Mouse (Mus musculus) embryonic facial prominence, embryonic 12.5 days (tissue): ENCODE data around the gene Gpc2. TPM values are rescaled to one million over a fixed set of nuclear protein-coding genes. Genes with fewer than 3 reads are reported as not detected.

Experiments
- ATAC-seq: fragments of 200-750 bp; cut with Nextera tagmentation; 2 replicates; pipeline ENCODE4 v1.8.0; 2017; ENCODE audit not compliant: insufficient number of reproducible peaks, insufficient read depth, low FRiP score, low TSS enrichment
- H3K27ac ChIP-seq: fragments of 300-500 bp; sonication (generic); 2 replicates; pipeline ENCODE4 v1.5.1; 2016; ENCODE audit warnings: mild to moderate bottlenecking
- H3K27me3 ChIP-seq: fragments of 300-500 bp; sonication (generic); 2 replicates; pipeline ENCODE4 v1.6.1; 2016; ENCODE audit warnings: mild to moderate bottlenecking, moderate library complexity
- H3K36me3 ChIP-seq: fragments of 300-500 bp; sonication (generic); 2 replicates; pipeline ENCODE4 v1.6.1; 2016; ENCODE audit warnings: mild to moderate bottlenecking
- H3K4me1 ChIP-seq: fragments of 300-500 bp; sonication (generic); 2 replicates; pipeline ENCODE4 v1.6.1; 2016
- H3K4me2 ChIP-seq: fragments of 300-500 bp; sonication (generic); replicated peaks from 2 replicates; pipeline ENCODE4 v1.6.1; 2016; ENCODE audit warnings: mild to moderate bottlenecking, moderate library complexity
- H3K4me3 ChIP-seq: fragments of 300-500 bp; sonication (generic); 2 replicates; pipeline ENCODE4 v1.5.1; 2016; ENCODE audit warnings: mild to moderate bottlenecking
- H3K9ac ChIP-seq: fragments of 300-500 bp; sonication (generic); 2 replicates; pipeline ENCODE4 v1.6.1; 2016; ENCODE audit warnings: mild to moderate bottlenecking, moderate library complexity
- H3K9me3 ChIP-seq: fragments of 300-500 bp; sonication (generic); 2 replicates; pipeline ENCODE4 v1.6.1; 2016; ENCODE audit warnings: mild to moderate bottlenecking, moderate library complexity
- WGBS: fragments of 180-500 bp; shearing (Covaris S2); methylation state at CpG from one replicate; pipeline ENCODE4 v1.1.7; 2016; 5-methylcytosine and 5-hydroxymethylcytosine counted together
- polyA plus RNA-seq: library from polyadenylated mRNA; unstranded; fragments of >200 nt; fragmentation: Nextera tagmentation; extraction: Ambion mirVana; gene quantifications from 2 replicates; pipeline ENCODE4 v1.2.1, GENCODE M21; 2016

Gpc2 gene
- 70.1 and 75.3 TPM in 2 replicates for polyA plus RNA-seq

GRCm38 (mm10) chr5:138279585-138280424 lies at the start of gene Gpc2, which contains the start of the genes Gm43720 and Stag3:
Gpc2 (minus strand) TSS chr5:138280005.
Gm43720 (minus strand) TSS chr5:138279958.
Stag3 (plus strand) TSS chr5:138280240.
- H3K4me3 ChIP-seq = peak within 1 kb of the TSS; percentile 59
- WGBS = 2% methylated on average over 56 of the region's 56 CpGs
- ATAC-seq = peak; percentile 99
- H3K36me3 ChIP-seq = peaks cover 30% of the 10 kb centered on the region
- no peaks in the 10 kb centered on the region; the same call in 1 of the 2 replicates for H3K9me3 ChIP-seq
- 0 out of 2 replicates have a peak within 1 kb of the TSS, but pooled peaks have one; percentile 30 for H3K27ac ChIP-seq
- no peaks in the 10 kb centered on the region for H3K27me3 ChIP-seq
- peak within 1 kb of the TSS; percentile 90 for H3K4me2 ChIP-seq
- peak within 1 kb of the TSS; percentile 64 for H3K9ac ChIP-seq
- peaks cover 41% of the 10 kb centered on the region for H3K4me1 ChIP-seq

GRCm38 (mm10) chr5:138312795-138313194 lies 33.0 kb upstream of the Gpc2 start:
- H3K4me3 ChIP-seq = no peak overlapping the region
- no peak overlapping the region for H3K27ac ChIP-seq
- ATAC-seq = no peak
- no peak overlapping the region for H3K4me2 ChIP-seq
- H3K4me1 ChIP-seq = no peaks in the 10 kb centered on the region
- no peak overlapping the region for H3K9ac ChIP-seq
- H3K27me3 ChIP-seq = no peaks in the 10 kb centered on the region
- 89% methylated on average over 3 of the region's 3 CpGs for WGBS
- no peaks in the 10 kb centered on the region for H3K36me3 ChIP-seq
- no peaks in the 10 kb centered on the region for H3K9me3 ChIP-seq

DNA sequence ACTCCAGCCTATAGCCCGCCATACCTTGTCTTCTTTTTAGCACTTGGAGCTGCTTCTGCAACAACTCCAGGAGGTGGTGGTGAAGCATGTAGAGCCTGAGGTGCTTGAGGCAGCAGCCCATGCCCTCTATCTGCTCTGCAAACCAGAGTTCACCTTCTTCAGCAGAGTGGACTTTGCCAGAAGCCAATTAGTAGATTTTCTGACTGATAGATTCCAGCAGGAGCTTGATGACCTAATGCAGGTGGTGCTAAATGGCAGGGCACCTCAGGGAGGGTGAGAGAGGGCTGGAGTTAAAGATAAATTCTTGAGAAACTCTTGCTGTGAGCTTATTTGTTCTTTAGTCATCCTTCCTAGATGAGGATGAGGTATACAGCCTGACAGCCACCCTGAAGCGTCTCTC lies 19.8 kb upstream of the Gpc2 start:
- H3K9me3 ChIP-seq = no peaks in the 10 kb centered on the region
- no peak for ATAC-seq
- no peaks in the 10 kb centered on the region for H3K4me1 ChIP-seq
- H3K4me3 ChIP-seq = no peak overlapping the region
- H3K27me3 ChIP-seq = no peaks in the 10 kb centered on the region
- H3K27ac ChIP-seq = no peak overlapping the region
- H3K36me3 ChIP-seq = no peaks in the 10 kb centered on the region
- 83% methylated on average over 2 of the region's 2 CpGs for WGBS
- no peak overlapping the region for H3K9ac ChIP-seq
- no peak overlapping the region for H3K4me2 ChIP-seq

DNA sequence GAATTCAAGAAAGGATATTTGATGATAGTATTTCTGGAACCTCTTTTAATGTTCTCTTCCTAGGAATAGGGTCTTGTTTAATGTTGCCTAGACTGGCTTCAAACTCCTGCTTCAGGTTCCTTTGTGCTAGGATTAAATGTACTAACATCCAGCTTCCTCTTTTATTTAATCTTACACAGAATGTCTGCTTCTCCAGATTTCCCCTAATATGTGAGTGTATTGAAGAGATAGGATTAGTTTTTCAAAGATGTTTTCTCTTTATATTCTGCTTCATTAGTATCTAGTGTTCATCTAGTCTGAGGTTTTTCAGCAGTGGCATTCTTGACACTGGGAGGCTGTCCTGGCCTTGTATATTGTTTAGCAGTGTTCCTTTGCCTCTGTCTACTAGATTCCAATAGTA lies 14.4 kb upstream of the Gpc2 start:
- H3K36me3 ChIP-seq = no peaks in the 10 kb centered on the region
- no peaks in the 10 kb centered on the region for H3K9me3 ChIP-seq
- ATAC-seq = no peak

GRCm38 (mm10) chr5:138291638-138292037 lies 11.8 kb upstream of the Gpc2 start:
- Histone ChIP-seq H3K27me3 (no peaks in the 10 kb centered on the region), H3K4me3 (no peak overlapping the region), H3K36me3 (no peaks in the 10 kb centered on the region), H3K9ac (no peak overlapping the region), H3K9me3 (no peaks in the 10 kb centered on the region), H3K27ac (no peak overlapping the region), H3K4me2 (no peak overlapping the region), H3K4me1 (no peaks in the 10 kb centered on the region)
- ATAC-seq = no peak
- WGBS = 72% methylated on average over 1 of the region's 1 CpGs

More for the DNA sequence above, 14.4 kb upstream of the Gpc2 start:
- Histone ChIP-seq H3K4me2 (no peak overlapping the region), H3K4me3 (no peak overlapping the region), H3K4me1 (no peaks in the 10 kb centered on the region), H3K27ac (no peak overlapping the region), H3K9ac (no peak overlapping the region), H3K27me3 (no peaks in the 10 kb centered on the region)

DNA sequence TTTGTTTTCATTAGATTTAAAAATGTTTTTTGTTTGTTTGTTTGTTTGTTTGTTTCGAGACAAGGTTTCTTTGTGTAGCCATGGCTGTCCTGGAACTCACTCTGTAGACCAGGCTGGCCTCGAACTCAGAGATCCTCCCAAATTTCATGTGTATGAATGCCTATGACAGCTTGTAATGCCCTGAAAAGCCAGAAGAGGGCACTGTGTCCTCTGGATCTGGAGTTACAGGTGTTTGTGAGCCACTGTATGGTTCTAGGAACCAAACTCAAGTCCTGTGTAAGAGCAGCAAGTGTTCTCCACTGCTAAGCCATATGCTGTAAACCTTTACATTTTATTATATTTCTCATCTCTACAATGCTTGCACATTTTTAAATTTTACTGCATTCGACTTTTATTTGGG lies 8.1 kb upstream of the Gpc2 start:
- H3K9me3 ChIP-seq = no peaks in the 10 kb centered on the region
- WGBS = 69% methylated on average over 3 of the region's 3 CpGs
- no peak overlapping the region for H3K4me3 ChIP-seq
- no peak overlapping the region for H3K4me2 ChIP-seq
- H3K4me1 ChIP-seq = no peaks in the 10 kb centered on the region
- H3K36me3 ChIP-seq = no peaks in the 10 kb centered on the region
- no peak for ATAC-seq
- no peak overlapping the region for H3K9ac ChIP-seq
- no peak overlapping the region for H3K27ac ChIP-seq
- H3K27me3 ChIP-seq = no peaks in the 10 kb centered on the region

DNA sequence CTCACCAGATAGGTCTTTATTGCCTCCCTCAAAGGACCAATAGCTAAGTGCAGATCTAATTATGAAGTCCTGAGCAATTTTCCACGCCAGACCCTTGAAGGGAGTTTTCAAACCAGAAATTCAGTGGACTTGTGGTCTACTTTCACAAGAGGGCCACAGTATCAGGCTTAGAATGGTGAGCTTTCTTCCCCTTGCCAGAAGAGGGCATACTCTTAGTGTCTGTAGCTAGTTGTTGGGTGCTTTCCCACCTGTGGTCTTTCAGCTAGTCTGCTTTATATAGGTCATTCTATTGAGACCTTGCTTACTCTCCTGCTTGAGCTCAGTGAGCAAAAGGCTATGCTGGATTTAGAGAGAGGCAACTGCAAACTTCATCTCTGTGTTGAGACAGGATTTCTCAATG lies 3.7 kb upstream of the Gpc2 start:
- no peak overlapping the region for H3K27ac ChIP-seq
- no peaks in the 10 kb centered on the region; the same call in 1 of the 2 replicates for H3K9me3 ChIP-seq
- H3K4me2 ChIP-seq = no peak overlapping the region
- 42% methylated on average over 1 of the region's 1 CpGs for WGBS
- H3K27me3 ChIP-seq = no peaks in the 10 kb centered on the region
- H3K9ac ChIP-seq = no peak overlapping the region
- ATAC-seq = no peak
- H3K4me3 ChIP-seq = no peak overlapping the region
- peaks cover 7% of the 10 kb centered on the region for H3K4me1 ChIP-seq
- 0 out of 2 replicates have a peak, but pooled peaks cover under 1% of the 10 kb centered on the region for H3K36me3 ChIP-seq

DNA sequence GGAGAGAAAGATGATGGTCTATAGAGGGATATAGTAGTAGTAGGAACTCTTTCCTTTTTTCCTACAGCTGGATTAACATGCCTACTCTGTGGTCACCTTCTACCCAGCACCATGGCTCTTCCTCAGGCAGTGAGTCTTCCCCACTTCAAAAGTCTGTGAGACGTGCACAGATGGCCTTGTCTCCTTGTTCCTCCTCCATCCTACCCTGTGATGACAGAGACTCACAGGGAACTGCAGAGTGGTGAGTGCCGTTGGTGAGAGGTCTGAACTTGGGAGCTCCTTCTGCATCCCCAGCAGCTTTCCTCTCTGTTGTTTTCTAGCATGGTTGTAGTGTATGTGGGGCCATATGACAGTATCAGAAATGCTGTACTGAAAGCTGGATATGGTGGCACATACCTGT lies 2.0 kb upstream of the Gpc2 start:
- Histone ChIP-seq H3K27me3 (no peaks in the 10 kb centered on the region), H3K9me3 (no peaks in the 10 kb centered on the region; the same call in 1 of the 2 replicates), H3K4me1 (peaks cover 21% of the 10 kb centered on the region), H3K4me2 (no peak overlapping the region), H3K36me3 (peaks cover 11% of the 10 kb centered on the region), H3K9ac (no peak overlapping the region), H3K27ac (no peak overlapping the region), H3K4me3 (no peak overlapping the region)
- WGBS = 80% methylated on average over 2 of the region's 2 CpGs
- ATAC-seq = no peak

- no peak overlapping the region for H3K9ac ChIP-seq
- peaks cover 30% of the 10 kb centered on the region for H3K4me1 ChIP-seq
- WGBS = 90% methylated on average over 15 of the region's 15 CpGs
- H3K9me3 ChIP-seq = no peaks in the 10 kb centered on the region; the same call in 1 of the 2 replicates
- no peak for ATAC-seq
- H3K36me3 ChIP-seq = peaks cover 19% of the 10 kb centered on the region
- no peak overlapping the region for H3K4me2 ChIP-seq
- H3K27me3 ChIP-seq = no peaks in the 10 kb centered on the region
- no peak overlapping the region for H3K27ac ChIP-seq
- no peak overlapping the region for H3K4me3 ChIP-seq
Measured at GRCm38 (mm10) chr5:138280829-138281228, 1.0 kb upstream of the Gpc2 start.

DNA sequence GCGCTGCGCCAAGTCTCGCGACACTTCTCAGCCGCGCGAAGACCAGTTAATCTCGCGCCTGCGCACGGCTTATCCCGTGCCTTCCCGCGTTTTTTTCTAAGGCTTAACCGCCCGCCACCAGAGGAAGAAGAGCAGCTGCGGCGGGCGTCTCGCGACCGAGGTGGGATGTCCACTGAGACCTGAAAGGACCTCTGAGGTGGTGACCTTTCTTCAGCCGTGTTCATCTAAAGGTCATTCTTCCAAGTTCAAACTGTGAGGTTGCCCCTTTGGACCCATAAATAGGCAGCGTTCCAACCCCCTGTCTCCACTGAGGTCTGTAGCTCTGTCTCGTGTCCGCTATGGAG lies 592 bp upstream of the Gpc2 start:
- no peak for ATAC-seq
- Histone ChIP-seq H3K4me3 (peak overlapping the region; percentile 59), H3K27me3 (no peaks in the 10 kb centered on the region), H3K4me1 (peaks cover 35% of the 10 kb centered on the region), H3K9ac (no peak overlapping the region), H3K27ac (no peak overlapping the region), H3K36me3 (peaks cover 24% of the 10 kb centered on the region), H3K4me2 (peak overlapping the region; percentile 90), H3K9me3 (no peaks in the 10 kb centered on the region; the same call in 1 of the 2 replicates)
- 21% methylated on average over 26 of the region's 26 CpGs for WGBS

- Histone ChIP-seq H3K36me3 (peaks cover 35% of the 10 kb centered on the region), H3K4me1 (peaks cover 47% of the 10 kb centered on the region), H3K27ac (no peak overlapping the region), H3K4me2 (peak overlapping the region; percentile 90), H3K27me3 (no peaks in the 10 kb centered on the region), H3K4me3 (peak overlapping the region; percentile 59; the same call in 1 of the 2 replicates), H3K9me3 (no peaks in the 10 kb centered on the region; the same call in 1 of the 2 replicates), H3K9ac (0 out of 2 replicates have a peak overlapping the region, but pooled peaks have one; percentile 64)
- 85% methylated on average over 7 of the region's 7 CpGs for WGBS
- no peak for ATAC-seq
Measured at GRCm38 (mm10) chr5:138277994-138278393, 1.8 kb downstream of the Gpc2 start.
